In the genomic region with DNA sequence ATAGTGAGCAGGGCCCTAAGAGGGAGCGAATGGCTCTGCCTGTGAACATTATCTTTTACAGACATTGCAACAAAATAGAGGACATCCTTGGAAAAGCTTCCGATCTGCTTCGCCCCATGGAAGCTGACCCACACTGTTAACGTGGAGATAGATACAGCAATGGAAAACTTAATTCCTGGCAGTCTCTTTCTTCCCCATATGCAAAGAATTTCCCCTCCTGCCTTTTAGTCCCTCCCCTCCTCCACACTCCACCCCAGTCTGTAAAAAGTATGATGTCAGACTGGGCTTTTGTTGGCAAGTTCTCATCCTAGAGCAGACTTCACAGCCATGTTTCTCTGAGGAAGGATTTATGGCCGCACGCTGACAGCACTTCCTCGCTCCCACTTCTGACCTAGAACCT, we compare ENCODE assay signal across 28 mouse cellular contexts.
DNase-seq lines count a peak whose midpoint lies in the region; ATAC-seq and TF ChIP-seq lines count a peak whose summit lies in the region.
"Had no signal": no experiment of that assay in that cellular context is flagged by ENCODE, and none has a peak within 500 bp of the region (broad histone marks: within the 10 kb centered on the region; RNA-seq: fewer than 3 reads in every experiment).

No protein-coding gene starts in this region.

- peak; percentile 36; the same call in 1 of the 2 replicates for ATAC-seq in heart, embryonic 12.5 days (ENCODE audit: insufficient number of reproducible peaks, low FRiP score)
- no peak; the same call in 1 of the 2 replicates for ATAC-seq in intestine, embryonic 15.5 days
- no peak for ATAC-seq in intestine, embryonic 16.5 days
- peak; percentile 43; the same call in 1 of the 2 replicates for ATAC-seq in lung, embryonic 16.5 days (ENCODE audit: low read depth)
- ATAC-seq in lung, postnatal 0 days: no peak
- ATAC-seq: forebrain, embryonic 13.5 days; hindbrain, postnatal 0 days; intestine, postnatal 0 days had no signal

- TF ChIP-seq EP300 in lung, postnatal 0 days (IDR thresholded peaks at IDR 0.05): no peak

- H3K4me3 ChIP-seq in heart, embryonic 12.5 days: no peak overlapping the region
- H3K4me3 ChIP-seq in intestine, embryonic 15.5 days (replicated peaks): no peak overlapping the region
- H3K4me3 ChIP-seq in intestine, embryonic 16.5 days (ENCODE audit: low read length): no peak overlapping the region
- no peak overlapping the region for H3K4me3 ChIP-seq in lung, embryonic 16.5 days (ENCODE audit: low read length)
- no peak overlapping the region for H3K4me3 ChIP-seq in lung, postnatal 0 days (ENCODE audit: low read depth, low read length)
- H3K4me3 ChIP-seq: embryonic facial prominence, embryonic 10.5 days; embryonic facial prominence, embryonic 15.5 days; forebrain, embryonic 13.5 days; heart, embryonic 15.5 days; hindbrain, embryonic 12.5 days; megakaryocyte, embryonic 14.5 days had no signal

- no peak overlapping the region for H3K9ac ChIP-seq in heart, embryonic 12.5 days
- H3K9ac ChIP-seq in intestine, embryonic 15.5 days: no peak overlapping the region
- no peak overlapping the region for H3K9ac ChIP-seq in intestine, embryonic 16.5 days (ENCODE audit: low read depth, low read length)
- H3K9ac ChIP-seq in lung, embryonic 16.5 days (ENCODE audit: low read length): no peak overlapping the region
- H3K9ac ChIP-seq in lung, postnatal 0 days (replicated peaks; ENCODE audit: low read depth): no peak overlapping the region
- H3K9ac ChIP-seq: embryonic facial prominence, embryonic 15.5 days; forebrain, embryonic 13.5 days; heart, embryonic 15.5 days; hindbrain, embryonic 12.5 days; liver, embryonic 14.5 days had no signal

- no peak for TF ChIP-seq CTCF in lung, postnatal 0 days (IDR thresholded peaks at IDR 0.05)

- 0 out of 2 replicates have a peak, but pooled peaks cover 4% of the 10 kb centered on the region for H3K9me3 ChIP-seq in heart, embryonic 12.5 days (replicated peaks)
- no peaks in the 10 kb centered on the region for H3K9me3 ChIP-seq in intestine, embryonic 15.5 days
- H3K9me3 ChIP-seq in intestine, embryonic 16.5 days (ENCODE audit: control insufficient read depth, low read length): no peaks in the 10 kb centered on the region
- no peaks in the 10 kb centered on the region for H3K9me3 ChIP-seq in lung, embryonic 16.5 days (ENCODE audit: control insufficient read depth, low read length)
- H3K9me3 ChIP-seq in lung, postnatal 0 days (ENCODE audit: low read length): no peaks in the 10 kb centered on the region
- H3K9me3 ChIP-seq: embryonic facial prominence, embryonic 10.5 days; embryonic facial prominence, embryonic 15.5 days; forebrain, embryonic 13.5 days; heart, embryonic 15.5 days; hindbrain, embryonic 12.5 days; megakaryocyte, embryonic 14.5 days had no signal

- no peak for DNase-seq in heart, postnatal 4 days
- DNase-seq in lung, postnatal 0 days (ENCODE audit: low spot score): no peak
- DNase-seq in mesoderm, embryonic 11.5 days (ENCODE audit: low read depth, low spot score): peak; percentile 16
- DNase-seq in cerebellum, adult 11-12 months: no peak
- DNase-seq: adrenal gland, postnatal 14 days; cerebellum, adult 18-20 months; cerebellum, postnatal 10 days; gastrocnemius, postnatal 14 days; kidney, postnatal 4 days; liver; lung, adult 2 months; lung, postnatal 4 days; midbrain, embryonic 14.5 days; right cerebral cortex, postnatal 25 days; thymus, postnatal 14 days had no signal

- H3K4me1 ChIP-seq in heart, embryonic 12.5 days (replicated peaks): peaks cover 10% of the 10 kb centered on the region; the same call in 1 of the 2 replicates
- peaks cover 19% of the 10 kb centered on the region for H3K4me1 ChIP-seq in intestine, embryonic 15.5 days (replicated peaks)
- peaks cover 10% of the 10 kb centered on the region for H3K4me1 ChIP-seq in intestine, embryonic 16.5 days (ENCODE audit: control insufficient read depth, insufficient read depth, low read length)
- peaks cover 6% of the 10 kb centered on the region; the same call in 1 of the 2 replicates for H3K4me1 ChIP-seq in lung, embryonic 16.5 days (replicated peaks; ENCODE audit: control insufficient read depth, insufficient read depth, low read length)
- peaks cover 7% of the 10 kb centered on the region; the same call in 1 of the 2 replicates for H3K4me1 ChIP-seq in lung, postnatal 0 days (ENCODE audit: insufficient read depth, low read depth, low read length)
- H3K4me1 ChIP-seq: embryonic facial prominence, embryonic 10.5 days; embryonic facial prominence, embryonic 15.5 days; forebrain, embryonic 13.5 days; heart, embryonic 15.5 days; hindbrain, embryonic 12.5 days had no signal

- no peaks in the 10 kb centered on the region for H3K27me3 ChIP-seq in heart, embryonic 12.5 days (replicated peaks)
- no peaks in the 10 kb centered on the region for H3K27me3 ChIP-seq in intestine, embryonic 15.5 days (replicated peaks)
- H3K27me3 ChIP-seq in intestine, embryonic 16.5 days (replicated peaks; ENCODE audit: control insufficient read depth, insufficient read depth, low read length): no peaks in the 10 kb centered on the region
- no peaks in the 10 kb centered on the region for H3K27me3 ChIP-seq in lung, embryonic 16.5 days (ENCODE audit: control insufficient read depth, insufficient read depth, low read depth, low read length)
- H3K27me3 ChIP-seq in lung, postnatal 0 days (replicated peaks; ENCODE audit: insufficient read depth, low read length): no peaks in the 10 kb centered on the region
- H3K27me3 ChIP-seq: embryonic facial prominence, embryonic 15.5 days; forebrain, embryonic 13.5 days; heart, embryonic 15.5 days; hindbrain, embryonic 12.5 days; megakaryocyte, embryonic 14.5 days had no signal

- 63% methylated on average over 7 of the region's 7 CpGs for WGBS in heart, embryonic 12.5 days
- WGBS in intestine, embryonic 15.5 days: 76% methylated on average over 7 of the region's 7 CpGs
- 79% methylated on average over 7 of the region's 7 CpGs for WGBS in intestine, embryonic 16.5 days
- WGBS in lung, embryonic 16.5 days: 68% methylated on average over 7 of the region's 7 CpGs
- WGBS in lung, postnatal 0 days: 78% methylated on average over 7 of the region's 7 CpGs

- 0 out of 2 replicates have a peak overlapping the region, but pooled peaks have one; percentile 43 for H3K27ac ChIP-seq in heart, embryonic 12.5 days (ENCODE audit: poor library complexity, severe bottlenecking)
- peak overlapping the region; percentile 3; the same call in 1 of the 2 replicates for H3K27ac ChIP-seq in intestine, embryonic 15.5 days
- no peak overlapping the region for H3K27ac ChIP-seq in intestine, embryonic 16.5 days (ENCODE audit: low read length)
- H3K27ac ChIP-seq in lung, embryonic 16.5 days (ENCODE audit: low read length): no peak overlapping the region
- H3K27ac ChIP-seq in lung, postnatal 0 days (ENCODE audit: low read length): no peak overlapping the region
- H3K27ac ChIP-seq: embryonic facial prominence, embryonic 10.5 days; embryonic facial prominence, embryonic 15.5 days; forebrain, embryonic 13.5 days; hindbrain, embryonic 12.5 days; hindbrain, postnatal 0 days; liver, embryonic 14.5 days had no signal

- H3K4me2 ChIP-seq in heart, embryonic 12.5 days: no peak overlapping the region
- no peak overlapping the region for H3K4me2 ChIP-seq in intestine, embryonic 15.5 days (replicated peaks)
- H3K4me2 ChIP-seq in intestine, embryonic 16.5 days (ENCODE audit: low read depth, low read length): no peak overlapping the region
- no peak overlapping the region for H3K4me2 ChIP-seq in lung, embryonic 16.5 days (ENCODE audit: low read depth, low read length)
- H3K4me2 ChIP-seq in lung, postnatal 0 days (replicated peaks; ENCODE audit: low read depth, low read length): no peak overlapping the region
- H3K4me2 ChIP-seq: embryonic facial prominence, embryonic 15.5 days; forebrain, embryonic 13.5 days; heart, embryonic 15.5 days; hindbrain, embryonic 12.5 days had no signal

- H3K36me3 ChIP-seq in heart, embryonic 12.5 days: no peaks in the 10 kb centered on the region
- H3K36me3 ChIP-seq in intestine, embryonic 15.5 days: no peaks in the 10 kb centered on the region
- H3K36me3 ChIP-seq in intestine, embryonic 16.5 days (ENCODE audit: control insufficient read depth, insufficient read depth, low read length): no peaks in the 10 kb centered on the region
- no peaks in the 10 kb centered on the region for H3K36me3 ChIP-seq in lung, embryonic 16.5 days (ENCODE audit: control insufficient read depth, insufficient read depth, low read length)
- H3K36me3 ChIP-seq in lung, postnatal 0 days (ENCODE audit: insufficient read depth, low read length): no peaks in the 10 kb centered on the region
- H3K36me3 ChIP-seq: embryonic facial prominence, embryonic 10.5 days; embryonic facial prominence, embryonic 15.5 days; heart, embryonic 15.5 days; hindbrain, embryonic 12.5 days had no signal

Comparison
In these comparisons a context has a peak if more than half of its experiments do, and no peak if none do; other contexts are left out.
1. ATAC-seq: peak in heart, embryonic 12.5 days (single experiment) and lung, embryonic 16.5 days (single experiment); none in intestine, embryonic 15.5 days (single experiment), intestine, embryonic 16.5 days (single experiment) and lung, postnatal 0 days (single experiment).
2. H3K27ac ChIP-seq: peak in heart, embryonic 12.5 days (single experiment) and intestine, embryonic 15.5 days (single experiment); none in intestine, embryonic 16.5 days (single experiment), lung, embryonic 16.5 days (single experiment) and lung, postnatal 0 days (single experiment).